Mouse (Mus musculus) olfactory bulb, adult 2 months (tissue): ENCODE results near the gene Neurog1.

ENCODE experiments used
- CTCF ChIP-seq: fragments of 200-500 bp; IDR thresholded peaks from 2 replicates; pipeline ENCODE4 v1.5.1; 2012; ENCODE audit warnings: low read depth, mild to moderate bottlenecking, low read length, moderate library complexity; ENCODE audit not compliant: insufficient read depth
- POLR2A ChIP-seq: fragments of 200-500 bp; IDR thresholded peaks from 2 replicates; pipeline ENCODE4 v1.6.1; 2012; ENCODE audit warnings: mild to moderate bottlenecking, low read depth, low read length, moderate library complexity; ENCODE audit not compliant: insufficient read depth

DNA sequence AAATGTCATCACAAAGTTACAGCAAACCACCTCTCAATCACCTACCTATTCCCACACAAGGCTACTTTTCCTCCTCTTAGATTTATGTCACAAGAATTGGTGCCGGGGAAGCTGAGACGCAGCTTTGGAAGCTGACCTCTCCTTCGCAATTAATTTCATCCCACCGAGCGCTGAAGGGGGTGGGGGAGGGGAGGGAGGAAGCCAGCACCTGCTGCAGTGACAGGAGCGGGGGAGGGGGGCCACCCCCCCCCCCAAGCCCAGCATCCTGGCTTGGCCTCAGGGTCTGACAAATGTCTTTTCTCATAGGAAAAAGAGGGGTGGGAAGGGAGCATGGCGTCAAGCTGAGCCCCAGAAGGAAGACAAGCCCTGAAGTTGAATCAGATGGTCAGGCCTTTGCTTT, 23.2 kb downstream of the Neurog1 start:
- no peak for TF ChIP-seq CTCF
- TF ChIP-seq POLR2A = no peak
